Mouse (Mus musculus): Measurements from ENCODE around the gene Zcchc2.

- TF ChIP-seq CTCF (IDR thresholded peaks at IDR 0.05), result no peak
- no peak for TF ChIP-seq EP300 (IDR thresholded peaks at IDR 0.05)
These were observed at the start of gene Zcchc2 for GRCm38 (mm10) chr1:105990138-105990821.

All from lung, postnatal 0 days (tissue).